Mouse (Mus musculus): ENCODE data around the gene Fads2.

DNA sequence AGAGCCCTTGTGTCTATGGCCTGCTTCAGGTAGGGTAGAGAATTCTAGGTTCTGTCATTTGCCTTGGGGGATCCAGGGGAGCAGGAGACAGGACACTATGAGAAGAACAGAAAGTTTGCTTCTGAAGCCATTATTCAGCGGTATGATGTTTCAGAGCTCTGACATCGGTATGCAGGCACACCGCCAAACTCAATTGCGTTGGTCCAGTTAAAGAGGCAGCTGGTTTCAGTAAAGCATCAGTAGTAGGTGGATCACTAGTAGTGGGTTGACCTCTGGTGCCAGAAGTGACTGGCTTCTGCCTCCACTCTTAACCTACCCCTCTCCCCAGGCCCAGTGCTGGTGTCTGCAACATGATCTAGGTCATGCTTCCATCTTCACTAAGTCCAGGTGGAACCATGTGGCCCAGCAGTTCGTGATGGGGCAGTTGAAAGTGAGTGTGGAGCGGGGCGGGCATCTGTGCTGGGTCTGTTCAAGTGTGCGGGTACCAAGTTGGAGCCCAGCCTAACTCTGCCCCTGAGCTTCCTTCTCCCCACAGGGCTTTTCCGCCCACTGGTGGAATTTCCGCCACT, 47.8 kb downstream of the Fads2 start:
- TF ChIP-seq CTCF (IDR thresholded peaks at IDR 0.05; ENCODE audit: control insufficient read depth, insufficient read depth, insufficient replicate concordance, low read depth, low read length) (no peak), POLR2A (IDR thresholded peaks at IDR 0.05; ENCODE audit: control insufficient read depth, low read depth, low read length) (no peak)

All from testis, adult 2 months (tissue).